Mouse (Mus musculus): ENCODE data around the gene Ccdc43. TPM values are rescaled to one million over a fixed set of nuclear protein-coding genes. Genes with fewer than 3 reads are reported as not detected.
"Not testable (repeated sequence)": the region's sequence is repeated elsewhere in the genome, so short reads cannot be mapped to it uniquely, and the experiment has no call there.

The Ccdc43 gene
- 10 to 100 TPM; 21.2 to 22.8 TPM for total RNA-seq (2021)

GRCm38 (mm10) chr11:102697338-102698017 is at the start of gene Ccdc43:
Gene Ccdc43 (minus strand): TSS chr11:102697782.
- intact Hi-C loops (cut with DNase I) = no loop called here

GRCm38 (mm10) chr11:102744746-102745145 is 47.2 kb upstream of the Ccdc43 start:
- intact Hi-C loops (cut with DNase I) = no loop called here
- DNase-seq (ENCODE audit: low spot score) = no peak

More at GRCm38 (mm10) chr11:102697338-102698017, at the start of gene Ccdc43:
- peak; percentile 74 for DNase-seq (ENCODE audit: low spot score)

GRCm38 (mm10) chr11:102742843-102743242 is 45.3 kb upstream of the Ccdc43 start:
- DNase-seq (ENCODE audit: low spot score) = no peak
- intact Hi-C loops (cut with DNase I) = no loop called here

GRCm38 (mm10) chr11:102742066-102742465 is 44.5 kb upstream of the Ccdc43 start:
- intact Hi-C loops (cut with DNase I) = no loop called here
- DNase-seq (ENCODE audit: low spot score) = no peak

- peak; percentile 12 for DNase-seq (ENCODE audit: low spot score)
- intact Hi-C loops (cut with DNase I) = no loop called here
Observed at GRCm38 (mm10) chr11:102741129-102741950, 43.8 kb upstream of the Ccdc43 start.

- intact Hi-C loops (cut with DNase I) = no loop called here
- no peak for DNase-seq (ENCODE audit: low spot score)
Observed at GRCm38 (mm10) chr11:102740634-102741033, 43.1 kb upstream of the Ccdc43 start.

GRCm38 (mm10) chr11:102739278-102739966 is 41.8 kb upstream of the Ccdc43 start:
- intact Hi-C loops (cut with DNase I) = no loop called here
- DNase-seq (ENCODE audit: low spot score) = no peak

GRCm38 (mm10) chr11:102738046-102738445 is 40.5 kb upstream of the Ccdc43 start:
- no peak for DNase-seq (ENCODE audit: low spot score)
- intact Hi-C loops (cut with DNase I) = no loop called here

- intact Hi-C loops (cut with DNase I) = no loop called here
- no peak for DNase-seq (ENCODE audit: low spot score)
Observed at GRCm38 (mm10) chr11:102734961-102735360, 37.4 kb upstream of the Ccdc43 start.

GRCm38 (mm10) chr11:102733146-102733545 is 35.6 kb upstream of the Ccdc43 start:
- DNase-seq (ENCODE audit: low spot score) = no peak
- intact Hi-C loops (cut with DNase I) = no loop called here

- DNase-seq (ENCODE audit: low spot score) = no peak
- intact Hi-C loops (cut with DNase I) = no loop called here
Observed at GRCm38 (mm10) chr11:102731366-102731765, 33.8 kb upstream of the Ccdc43 start.

GRCm38 (mm10) chr11:102729835-102730234 is 32.3 kb upstream of the Ccdc43 start:
- no peak for DNase-seq (ENCODE audit: low spot score)
- intact Hi-C loops (cut with DNase I) = no loop called here

- intact Hi-C loops (cut with DNase I) = no loop called here
Observed at GRCm38 (mm10) chr11:102728614-102729013, 31.0 kb upstream of the Ccdc43 start.

GRCm38 (mm10) chr11:102725574-102725973 is 28.0 kb upstream of the Ccdc43 start:
- DNase-seq (ENCODE audit: low spot score) = no peak
- intact Hi-C loops (cut with DNase I) = no loop called here

More at GRCm38 (mm10) chr11:102728614-102729013, 31.0 kb upstream of the Ccdc43 start:
- peak; percentile 26 for DNase-seq (ENCODE audit: low spot score)

GRCm38 (mm10) chr11:102716135-102716534 is 18.6 kb upstream of the Ccdc43 start:
- no peak for DNase-seq (ENCODE audit: low spot score)
- intact Hi-C loops (cut with DNase I) = no loop called here

GRCm38 (mm10) chr11:102714578-102714977 is 17.0 kb upstream of the Ccdc43 start:
- intact Hi-C loops (cut with DNase I); DNase-seq (ENCODE audit: low spot score): not testable (repeated sequence)

GRCm38 (mm10) chr11:102712411-102712810 is 14.8 kb upstream of the Ccdc43 start:
- intact Hi-C loops (cut with DNase I) = no loop called here
- no peak for DNase-seq (ENCODE audit: low spot score)

- not testable (repeated sequence) for DNase-seq (ENCODE audit: low spot score)
Observed at GRCm38 (mm10) chr11:102702206-102702605, 4.6 kb upstream of the Ccdc43 start.

GRCm38 (mm10) chr11:102698018-102698476 is 465 bp upstream of the Ccdc43 start:
- intact Hi-C loops (cut with DNase I) = no loop called here
- no peak for DNase-seq (ENCODE audit: low spot score)

More at GRCm38 (mm10) chr11:102702206-102702605, 4.6 kb upstream of the Ccdc43 start:
- intact Hi-C loops (cut with DNase I) = not testable (repeated sequence)

- DNase-seq (ENCODE audit: low spot score) = no peak
Observed at GRCm38 (mm10) chr11:102695289-102695688, 2.3 kb downstream of the Ccdc43 start.

More at GRCm38 (mm10) chr11:102695289-102695688, 2.3 kb downstream of the Ccdc43 start:
- intact Hi-C loops (cut with DNase I) = no loop called here

Data from heart, postnatal 25 days (tissue).